Mouse (Mus musculus) neural tube, embryonic 12.5 days (tissue): ENCODE measurements around the gene Vmn2r91. TPM values are rescaled to one million over a fixed set of nuclear protein-coding genes. Genes with fewer than 3 reads are reported as not detected.
"Not testable (repeated sequence)": the region's sequence is repeated elsewhere in the genome, so short reads cannot be mapped to it uniquely, and the experiment has no call there.

Experiments used
- ATAC-seq: fragments of 200-750 bp; cut with Nextera tagmentation; 2 replicates; pipeline ENCODE4 v1.8.0; 2017; ENCODE audit warnings: low read depth, mild to moderate bottlenecking, moderate TSS enrichment, moderate library complexity; ENCODE audit not compliant: low FRiP score
- H3K27ac ChIP-seq: fragments of 300-500 bp; sonication (generic); 2 replicates; pipeline ENCODE4 v1.5.1; 2016
- H3K27me3 ChIP-seq: fragments of 300-500 bp; sonication (generic); replicated peaks from 2 replicates; pipeline ENCODE4 v1.6.1; 2016; ENCODE audit warnings: mild to moderate bottlenecking
- H3K36me3 ChIP-seq: fragments of 300-500 bp; sonication (generic); 2 replicates; pipeline ENCODE4 v1.6.1; 2016; ENCODE audit warnings: mild to moderate bottlenecking
- H3K4me1 ChIP-seq: fragments of 300-500 bp; sonication (generic); 2 replicates; pipeline ENCODE4 v1.6.1; 2016
- H3K4me2 ChIP-seq: fragments of 300-500 bp; sonication (generic); replicated peaks from 2 replicates; pipeline ENCODE4 v1.6.1; 2016; ENCODE audit warnings: mild to moderate bottlenecking
- H3K4me3 ChIP-seq: fragments of 300-500 bp; sonication (generic); 2 replicates; pipeline ENCODE4 v1.5.1; 2016
- H3K9ac ChIP-seq: fragments of 300-500 bp; sonication (generic); 2 replicates; pipeline ENCODE4 v1.6.1; 2016; ENCODE audit warnings: mild to moderate bottlenecking
- H3K9me3 ChIP-seq: fragments of 300-500 bp; sonication (generic); 2 replicates; pipeline ENCODE4 v1.6.1; 2016; ENCODE audit warnings: mild to moderate bottlenecking
- WGBS: fragments of 180-500 bp; shearing (Covaris S2); methylation state at CpG from one replicate; pipeline ENCODE4 v1.1.7; 2016; 5-methylcytosine and 5-hydroxymethylcytosine counted together
- polyA plus RNA-seq: library from polyadenylated mRNA; unstranded; fragments of >200 nt; fragmentation: Nextera tagmentation; extraction: Ambion mirVana; gene quantifications from 2 replicates; pipeline ENCODE4 v1.2.1, GENCODE M21; 2016

The Vmn2r91 gene
- not detected in 2 replicates for polyA plus RNA-seq

GRCm38 (mm10) chr17:18084716-18085115 is at the start of gene Vmn2r91:
Vmn2r91 (plus strand) TSS chr17:18085016.
- H3K4me1 ChIP-seq, H3K9ac ChIP-seq, H3K36me3 ChIP-seq, H3K27me3 ChIP-seq, H3K4me2 ChIP-seq, H3K27ac ChIP-seq, H3K9me3 ChIP-seq, H3K4me3 ChIP-seq, ATAC-seq: not testable (repeated sequence)

- WGBS = 50% methylated on average over 2 of the region's 2 CpGs
- no peak within 1 kb of the TSS for H3K4me2 ChIP-seq
- H3K4me1 ChIP-seq = no peaks in the 10 kb centered on the region
- no peak for ATAC-seq
- no peak within 1 kb of the TSS for H3K4me3 ChIP-seq
- no peak within 1 kb of the TSS for H3K27ac ChIP-seq
- H3K9ac ChIP-seq = no peak within 1 kb of the TSS
- no peaks in the 10 kb centered on the region for H3K36me3 ChIP-seq
- H3K27me3 ChIP-seq = no peaks in the 10 kb centered on the region
- H3K9me3 ChIP-seq = no peaks in the 10 kb centered on the region
These were observed 35.7 kb upstream of the Vmn2r91 start, which contains the start of gene Vmn2r124 for GRCm38 (mm10) chr17:18049124-18049523. Vmn2r124 (plus strand) TSS chr17:18049424.

DNA sequence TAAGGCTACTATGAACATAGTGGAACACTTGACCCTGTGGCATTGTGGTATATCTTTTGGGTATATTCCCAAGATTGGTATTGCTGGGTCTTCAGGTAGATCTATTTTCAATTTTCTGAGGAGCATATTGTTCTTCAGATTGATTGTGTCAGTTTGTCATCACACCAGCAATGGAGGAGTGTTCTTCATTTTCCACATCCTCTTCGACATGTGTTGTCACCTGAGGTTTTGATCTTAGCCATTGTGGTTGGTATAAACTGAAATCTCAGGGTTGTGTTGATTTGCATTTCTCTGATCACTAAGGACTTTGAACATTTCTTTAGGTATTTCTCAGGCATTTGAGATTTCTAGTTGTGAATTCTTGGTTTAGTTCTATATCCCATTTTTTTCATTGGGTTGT is 10.8 kb downstream of the Vmn2r91 start:
- not testable (repeated sequence) for ATAC-seq, H3K4me3 ChIP-seq, H3K4me2 ChIP-seq, H3K27ac ChIP-seq, H3K9me3 ChIP-seq, H3K4me1 ChIP-seq, H3K36me3 ChIP-seq, H3K27me3 ChIP-seq, H3K9ac ChIP-seq
- 60% methylated on average over 1 of the region's 1 CpGs for WGBS

GRCm38 (mm10) chr17:18102265-18102664 is 17.4 kb downstream of the Vmn2r91 start:
- not testable (repeated sequence) for H3K27me3 ChIP-seq, ATAC-seq, H3K9me3 ChIP-seq, H3K9ac ChIP-seq, H3K27ac ChIP-seq, H3K4me3 ChIP-seq, H3K4me2 ChIP-seq, H3K4me1 ChIP-seq, H3K36me3 ChIP-seq
- 92% methylated on average over 3 of the region's 3 CpGs for WGBS

GRCm38 (mm10) chr17:18151587-18151986 is 66.8 kb downstream of the Vmn2r91 start, which contains the start of gene Vmn2r92:
Vmn2r92 (plus strand) TSS chr17:18151887.
- H3K9me3 ChIP-seq, H3K27me3 ChIP-seq, ATAC-seq, H3K36me3 ChIP-seq, H3K27ac ChIP-seq, H3K4me1 ChIP-seq, H3K4me2 ChIP-seq, H3K4me3 ChIP-seq, H3K9ac ChIP-seq: not testable (repeated sequence)
- WGBS = 75% methylated on average over 1 of the region's 1 CpGs

GRCm38 (mm10) chr17:18161194-18161593 is 76.4 kb downstream of the Vmn2r91 start:
- not testable (repeated sequence) for H3K9ac ChIP-seq, H3K27ac ChIP-seq, ATAC-seq, H3K27me3 ChIP-seq, H3K4me1 ChIP-seq, H3K4me3 ChIP-seq, H3K36me3 ChIP-seq, H3K9me3 ChIP-seq, H3K4me2 ChIP-seq
- WGBS = 77% methylated on average over 2 of the region's 2 CpGs

Other genes starting within 250 kb of the Vmn2r91 start
- 1.1 and 1.3 TPM in 2 replicates for gene Has1, start 229.8 kb upstream of the Vmn2r91 start, polyA plus RNA-seq
- gene Fpr1, start 201.1 kb upstream of the Vmn2r91 start, polyA plus RNA-seq = 0.34 TPM in 1 of 2 replicates, not detected in the other
- gene Fpr2, start 197.2 kb upstream of the Vmn2r91 start, polyA plus RNA-seq = not detected in 2 replicates
- not detected in 2 replicates for gene Fpr3, start 197.2 kb upstream of the Vmn2r91 start, polyA plus RNA-seq
- not detected in 2 replicates for gene Fpr-rs4, start 63.3 kb upstream of the Vmn2r91 start, polyA plus RNA-seq
- gene Vmn2r124, start 35.6 kb upstream of the Vmn2r91 start, polyA plus RNA-seq = not detected in 2 replicates
- not detected in 2 replicates for gene Vmn2r92, start 66.9 kb downstream of the Vmn2r91 start, polyA plus RNA-seq
- not detected in 2 replicates for gene Vmn2r94, start 192.7 kb downstream of the Vmn2r91 start, polyA plus RNA-seq
- gene Vmn2r93, start 213.1 kb downstream of the Vmn2r91 start, polyA plus RNA-seq = not detected in 2 replicates